Mouse (Mus musculus): ENCODE results near the gene Gstp1.
"Not testable (repeated sequence)": the region's sequence is repeated elsewhere in the genome, so short reads cannot be mapped to it uniquely, and the experiment has no call there.

Gstp1 gene

DNA sequence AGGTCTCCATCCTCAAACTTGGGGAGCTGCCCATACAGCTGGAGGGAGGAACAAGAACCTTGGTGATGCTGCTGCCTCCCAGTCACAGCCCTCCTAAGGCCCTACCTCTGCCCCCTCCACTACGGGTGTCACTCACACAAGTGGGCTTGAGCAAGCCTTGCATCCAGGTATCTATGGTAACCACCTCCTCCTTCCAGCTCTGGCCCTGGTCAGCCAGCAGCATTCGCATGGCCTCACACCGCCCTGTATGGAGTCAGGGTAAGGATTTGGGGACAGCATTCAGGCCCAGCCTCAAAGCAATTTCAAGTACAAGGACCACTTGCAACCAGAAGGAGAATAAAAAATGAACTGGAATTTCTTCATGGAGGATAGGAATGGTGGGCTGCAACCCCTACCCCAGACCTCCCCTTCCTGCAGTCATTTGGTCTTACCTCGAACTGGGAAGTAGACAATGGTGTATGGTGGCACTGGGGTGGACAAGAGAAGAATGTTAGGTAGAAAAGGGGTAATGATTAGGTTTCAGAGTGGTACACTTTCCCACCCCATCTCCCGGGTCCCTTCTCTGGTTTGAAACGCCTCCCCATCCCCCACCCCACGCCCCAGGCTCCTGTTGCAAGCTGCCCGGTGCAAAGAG lies 514 bp downstream of the Gstp1 start:
- DNase-seq (ENCODE audit: low read depth), result not testable (repeated sequence)

DNA sequence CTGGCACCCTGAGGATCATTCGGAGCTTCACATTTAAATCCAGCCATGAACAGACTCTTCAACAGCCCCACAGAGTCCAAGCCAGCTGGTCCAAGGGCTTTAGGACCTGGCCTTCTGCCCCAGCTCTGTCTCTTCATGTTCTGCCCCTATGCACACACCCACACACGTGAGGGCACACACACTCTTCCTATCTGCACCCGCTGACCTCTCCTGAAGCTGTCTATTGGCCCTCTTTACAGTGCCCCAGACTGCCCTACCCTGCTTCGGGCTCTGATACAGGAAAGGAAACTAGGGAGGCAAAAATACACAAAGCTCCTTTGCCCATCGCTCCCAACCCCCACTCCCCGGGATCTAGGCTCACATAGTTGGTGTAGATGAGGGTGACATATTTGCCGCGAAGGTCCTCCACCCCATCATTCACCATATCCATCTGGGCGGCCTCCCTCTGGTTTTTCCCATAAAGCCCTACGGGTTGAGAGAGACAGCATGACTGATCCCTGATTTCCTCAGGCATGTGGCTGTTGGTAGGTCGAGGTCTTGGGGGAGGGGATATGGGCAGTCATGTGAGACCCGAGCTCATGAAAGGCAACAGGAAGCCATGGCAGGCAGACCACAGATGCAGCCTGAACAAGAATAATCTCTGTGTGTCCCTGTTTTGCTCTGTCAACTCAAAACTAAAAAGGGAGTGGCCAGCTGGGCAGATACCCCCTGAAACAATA lies 1.3 kb downstream of the Gstp1 start:
- DNase-seq (ENCODE audit: low read depth), result no peak

DNA sequence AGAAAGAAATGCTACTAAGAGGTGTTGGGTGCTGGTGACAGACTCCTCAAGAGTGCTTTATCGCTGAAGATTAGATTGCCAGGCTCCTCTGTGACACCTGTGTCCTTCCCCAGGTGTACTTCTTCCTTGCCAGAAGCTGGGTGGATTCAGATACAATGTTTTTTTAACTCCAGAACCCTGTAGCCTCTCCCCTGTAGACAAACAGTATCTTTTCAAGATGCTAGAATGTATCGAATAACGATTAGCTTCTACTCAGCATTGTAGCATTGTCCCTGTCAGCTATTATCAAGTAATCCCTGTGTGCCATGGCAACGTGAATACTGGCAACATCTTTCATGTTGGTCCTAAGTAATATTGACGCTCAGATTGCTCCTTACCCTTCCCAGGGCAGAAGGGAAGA lies 4.0 kb downstream of the Gstp1 start:
- no peak for DNase-seq (ENCODE audit: low read depth)

DNA sequence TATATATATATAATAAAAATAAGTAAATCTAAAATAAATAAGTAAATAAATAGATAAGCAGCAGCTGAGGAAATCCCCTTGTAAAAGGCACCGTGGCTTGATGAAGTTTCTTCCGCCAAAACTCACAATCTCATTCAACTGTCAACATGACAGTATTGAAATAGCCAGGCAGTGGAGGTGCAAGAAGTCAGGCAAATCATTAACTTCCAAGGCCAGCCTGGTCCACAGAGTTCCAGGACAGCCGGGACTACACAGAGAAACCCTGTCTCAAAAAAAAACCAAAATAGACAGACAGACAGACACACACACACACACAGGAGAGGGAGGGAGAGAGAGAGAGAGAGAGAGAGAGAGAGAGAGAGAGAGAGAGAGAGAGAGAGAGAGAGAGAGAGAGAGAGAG lies 4.5 kb downstream of the Gstp1 start:
- DNase-seq (ENCODE audit: low read depth), result no peak

DNA sequence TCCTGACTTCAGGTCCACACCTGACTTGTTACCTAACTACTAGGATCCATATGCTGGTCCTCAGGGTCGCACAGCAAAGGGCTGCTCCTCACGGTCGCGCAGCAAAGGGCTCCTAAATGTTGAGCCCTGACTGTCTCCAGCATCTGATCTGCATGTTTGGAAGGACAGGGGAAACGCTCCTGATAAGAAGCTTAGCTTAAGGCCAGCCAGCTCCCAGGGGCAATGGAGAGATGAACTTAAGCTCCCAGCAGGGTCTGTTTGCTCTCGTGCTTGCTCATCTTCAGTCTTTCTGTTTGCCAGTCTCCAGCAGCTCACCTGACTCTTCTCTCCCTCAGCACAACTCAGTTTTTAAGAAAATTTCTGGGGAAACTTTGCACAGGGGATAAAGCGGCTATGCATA lies 5.1 kb downstream of the Gstp1 start:
- no peak for DNase-seq (ENCODE audit: low read depth)

DNA sequence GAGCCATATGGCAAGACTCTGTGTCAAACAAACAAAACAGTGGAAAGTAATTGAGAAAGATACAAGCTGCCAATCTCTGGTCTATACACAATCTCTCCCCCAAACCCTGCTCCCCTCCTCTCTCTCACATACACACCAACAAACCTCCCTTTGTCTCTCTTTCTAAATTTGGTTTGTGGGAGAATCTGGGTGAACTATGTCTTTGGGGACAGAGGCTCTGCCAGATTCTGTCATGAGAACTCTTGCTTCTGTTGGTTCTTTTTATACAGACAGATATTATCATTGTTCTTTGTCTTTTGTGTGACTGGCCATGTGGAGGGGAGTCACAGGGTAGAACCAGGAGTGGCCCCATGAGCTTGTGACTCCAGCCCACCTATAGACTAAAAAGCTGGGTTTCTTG lies 10.2 kb downstream of the Gstp1 start:
- no peak for DNase-seq (ENCODE audit: low read depth)

DNA sequence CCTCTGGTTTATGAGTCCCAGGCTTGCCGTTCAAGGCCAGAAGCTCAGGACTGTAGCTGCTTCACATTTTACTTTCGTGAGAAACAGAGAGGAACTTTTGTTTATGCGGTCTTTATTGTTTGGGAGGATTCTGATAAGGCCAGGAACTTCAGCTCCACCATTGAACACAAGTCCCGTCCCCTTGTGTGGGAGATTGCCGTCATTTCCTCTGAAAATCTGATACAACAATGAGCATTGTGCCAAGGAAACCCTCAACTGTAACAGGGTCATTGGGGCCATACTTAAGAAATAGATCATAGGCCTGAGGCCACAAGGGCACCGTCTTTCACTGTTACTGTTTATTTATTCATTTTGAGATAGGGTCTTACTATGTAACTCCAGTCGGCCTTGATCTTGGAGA lies 14.6 kb downstream of the Gstp1 start:
- DNase-seq (ENCODE audit: low read depth), result no peak

DNA sequence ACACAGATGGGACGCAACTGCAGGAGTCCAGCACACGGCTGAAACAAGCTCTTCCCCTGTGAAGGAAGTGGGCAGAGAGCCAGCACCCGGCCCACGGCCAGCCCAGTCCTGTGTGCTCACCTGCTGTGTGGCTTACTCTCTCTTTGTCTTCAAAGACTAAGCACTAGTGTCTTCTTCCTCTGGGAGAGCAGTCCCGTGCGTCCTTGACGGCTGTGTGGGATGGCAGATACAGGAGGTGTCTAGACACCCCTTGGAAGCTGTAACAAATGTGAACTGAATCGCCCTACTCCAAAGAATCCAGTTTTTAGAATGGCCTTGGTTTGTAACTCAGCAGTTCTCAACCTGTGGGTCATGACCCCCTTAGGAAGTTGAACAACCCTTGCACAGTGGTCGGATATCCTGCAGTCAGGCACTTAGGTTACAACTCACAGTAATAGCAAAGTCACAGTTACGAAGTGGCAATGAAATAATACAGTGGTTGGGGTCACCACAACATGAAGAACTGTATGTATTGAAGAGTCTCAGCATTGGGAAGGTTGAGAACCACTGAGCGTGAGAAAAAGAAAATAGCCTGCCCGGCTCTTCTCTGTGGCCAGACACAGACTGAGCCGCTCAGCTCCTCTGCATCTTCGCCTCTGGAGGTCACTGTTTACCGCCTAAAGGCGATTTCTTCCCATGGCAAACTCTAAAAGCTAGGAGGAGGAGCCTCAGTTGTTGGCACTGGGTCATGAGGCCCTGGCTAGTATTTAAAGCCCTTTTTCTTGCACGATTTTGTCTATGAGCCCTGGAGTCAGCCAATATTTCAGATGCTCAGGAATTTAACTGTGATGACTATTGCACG lies 18.8 kb downstream of the Gstp1 start:
- peak; percentile 73 for DNase-seq (ENCODE audit: low read depth)

DNA sequence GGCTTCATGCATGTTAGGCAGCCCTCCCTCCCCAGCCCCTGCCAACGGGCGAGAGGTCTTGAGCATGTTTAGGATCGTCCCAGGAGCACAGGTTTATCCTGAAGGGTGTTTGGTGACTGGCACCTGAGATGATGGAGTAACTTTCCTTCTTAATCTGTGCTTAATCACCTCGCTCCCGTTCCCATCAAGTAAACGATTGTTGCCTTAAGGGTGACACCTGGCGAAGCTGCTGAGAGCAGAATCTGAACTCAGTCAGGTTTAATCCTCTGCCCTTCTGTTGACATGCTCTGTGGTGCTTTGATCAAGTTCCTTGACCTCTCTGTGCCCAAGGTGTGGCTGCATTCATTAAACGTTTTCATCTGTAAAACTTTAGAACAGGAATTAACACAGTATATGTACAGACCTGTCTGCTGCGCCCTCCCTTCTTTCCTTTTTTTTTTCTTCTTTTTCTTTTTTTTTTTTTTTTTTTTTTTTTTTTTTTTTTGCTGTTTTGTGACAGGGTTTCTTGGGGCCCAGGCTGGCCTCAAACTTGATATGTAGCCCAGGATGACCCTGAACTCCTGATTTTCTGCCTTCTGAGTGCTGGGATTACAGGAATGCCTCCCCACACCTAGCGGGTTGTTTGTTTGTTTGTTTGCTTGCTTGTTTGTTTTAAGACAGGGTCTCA lies 19.7 kb downstream of the Gstp1 start:
- DNase-seq (ENCODE audit: low read depth), result no peak

DNA sequence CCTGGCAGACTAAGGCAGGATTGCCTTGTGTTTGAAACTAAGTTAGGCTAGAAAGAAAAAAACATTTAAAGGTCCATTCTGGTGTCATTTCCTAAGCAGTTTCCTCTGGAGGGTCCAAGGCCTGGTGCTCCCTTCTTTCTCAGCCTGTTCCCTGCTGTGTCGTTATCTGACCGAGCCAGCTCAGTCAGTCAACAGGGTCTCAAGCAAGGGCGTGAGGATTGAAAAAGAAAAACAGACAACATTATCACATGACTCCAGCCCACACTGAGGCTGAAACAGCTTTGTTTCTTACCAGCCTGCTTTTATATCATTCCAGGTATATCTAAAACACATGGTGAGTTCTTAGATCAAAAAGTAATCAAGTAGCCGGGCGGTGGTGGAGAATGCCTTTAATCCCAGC lies 22.1 kb downstream of the Gstp1 start:
- no peak for DNase-seq (ENCODE audit: low read depth)

DNA sequence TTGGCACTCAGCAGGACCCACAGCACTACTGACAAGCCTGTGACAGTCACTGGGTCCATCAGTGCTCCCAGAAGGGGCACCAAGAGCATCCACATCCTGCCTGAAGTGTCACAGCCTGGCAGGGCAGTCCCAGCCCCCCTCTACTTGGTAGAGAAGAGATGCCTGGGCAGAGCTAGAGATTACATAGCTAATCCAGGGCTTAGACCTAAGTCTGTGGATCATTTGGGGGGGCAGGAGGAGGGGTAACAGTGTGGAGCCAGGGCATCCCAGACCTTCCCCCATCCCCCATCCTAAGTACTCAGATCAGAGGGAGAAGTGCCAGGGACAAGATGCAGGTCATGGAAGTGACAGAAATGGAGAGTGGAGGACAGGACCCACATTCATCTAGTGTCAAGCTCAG lies 23.0 kb downstream of the Gstp1 start:
- DNase-seq (ENCODE audit: low read depth), result no peak

DNA sequence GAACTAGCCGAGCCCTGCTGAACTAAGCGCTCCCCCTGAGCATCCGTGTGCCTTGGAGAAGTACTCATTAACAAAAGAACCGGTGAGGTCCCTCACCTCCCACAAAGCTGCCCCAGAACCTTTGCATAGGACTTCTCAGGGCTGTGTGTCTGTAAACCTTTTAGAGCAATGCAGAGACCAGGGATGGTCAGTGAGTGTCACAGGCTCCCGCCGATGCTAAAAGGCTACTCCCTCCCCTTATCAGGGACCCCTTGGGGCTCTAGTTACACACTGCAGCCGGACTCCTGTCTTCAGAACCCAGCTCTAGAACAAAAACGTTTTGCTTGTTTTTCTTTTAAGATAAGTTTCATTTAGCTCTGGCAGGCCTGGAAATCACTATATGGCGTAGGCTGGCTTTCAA lies 24.7 kb downstream of the Gstp1 start:
- DNase-seq (ENCODE audit: low read depth), result no peak

DNA sequence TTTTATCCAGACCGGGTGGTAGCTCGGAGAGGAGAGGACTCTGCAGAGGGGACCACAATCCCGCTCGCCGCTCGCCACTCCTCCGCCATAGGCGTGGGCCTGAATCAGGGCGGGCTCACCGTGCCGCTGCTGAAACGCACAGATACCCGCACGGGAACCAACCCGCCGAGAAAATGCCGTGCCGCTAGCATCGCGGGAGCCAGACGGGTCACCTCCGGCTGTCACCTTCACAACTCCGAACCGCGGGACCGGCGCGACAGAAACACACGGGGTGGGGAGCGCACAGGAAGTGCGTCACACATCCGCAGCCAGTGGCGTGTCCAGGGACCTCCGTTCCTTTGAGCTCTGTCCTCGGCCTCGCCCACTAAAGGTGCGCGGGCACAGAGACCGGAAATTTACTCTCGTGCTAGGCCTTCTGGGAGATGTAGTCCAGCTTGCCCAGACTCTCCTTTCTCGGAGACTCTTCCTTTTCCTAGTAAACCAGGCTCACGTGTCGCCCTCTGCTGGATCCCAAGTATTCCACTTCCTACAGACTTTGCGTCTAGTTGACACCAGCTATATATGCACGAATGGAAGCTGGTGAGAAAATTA lies 25.3 kb downstream of the Gstp1 start, which contains the start of gene Ndufv1:
Gene Ndufv1 (minus strand): TSS at position 375 of the 591 bp plus-strand sequence.
- DNase-seq (ENCODE audit: low read depth), result peak; percentile 99

DNA sequence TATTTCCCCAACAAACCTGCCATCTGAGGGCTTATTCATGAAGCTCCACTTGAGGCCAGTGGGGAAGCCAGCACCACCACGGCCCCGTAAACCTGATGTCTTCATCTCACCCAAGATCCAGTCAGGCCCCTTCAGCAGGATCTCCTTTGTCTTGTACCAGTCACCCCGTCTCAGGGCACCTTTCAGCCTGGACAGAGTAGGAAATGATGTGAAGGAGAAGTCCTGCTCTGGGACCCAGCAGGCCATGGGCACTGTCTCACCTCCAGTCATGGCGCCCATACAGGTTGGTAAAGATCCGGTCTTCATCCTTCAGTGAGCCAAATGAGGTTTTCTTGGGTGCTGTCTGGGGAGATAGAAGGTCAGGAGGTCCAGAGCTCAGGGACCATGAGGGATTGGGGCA lies 26.7 kb downstream of the Gstp1 start:
- no peak for DNase-seq (ENCODE audit: low read depth)

DNA sequence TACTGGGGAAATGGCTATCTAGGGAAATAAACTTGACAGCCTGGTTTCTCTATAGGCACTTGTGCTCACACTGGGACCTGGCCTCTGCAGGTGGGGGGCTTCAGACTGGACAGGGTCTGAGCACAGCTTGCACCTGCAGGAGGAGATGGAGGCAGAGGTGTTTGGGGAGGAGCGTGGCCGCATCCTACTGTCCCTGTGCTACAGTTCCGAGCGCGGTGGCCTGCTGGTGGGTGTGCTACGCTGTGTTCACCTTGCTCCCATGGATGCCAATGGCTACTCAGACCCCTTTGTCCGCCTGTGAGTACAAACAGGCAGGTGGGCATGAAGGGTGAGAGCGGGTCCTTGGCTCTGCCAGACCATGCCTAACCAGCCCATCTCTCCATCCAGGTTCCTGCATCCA lies 31.8 kb downstream of the Gstp1 start:
- DNase-seq (ENCODE audit: low read depth), result no peak

DNA sequence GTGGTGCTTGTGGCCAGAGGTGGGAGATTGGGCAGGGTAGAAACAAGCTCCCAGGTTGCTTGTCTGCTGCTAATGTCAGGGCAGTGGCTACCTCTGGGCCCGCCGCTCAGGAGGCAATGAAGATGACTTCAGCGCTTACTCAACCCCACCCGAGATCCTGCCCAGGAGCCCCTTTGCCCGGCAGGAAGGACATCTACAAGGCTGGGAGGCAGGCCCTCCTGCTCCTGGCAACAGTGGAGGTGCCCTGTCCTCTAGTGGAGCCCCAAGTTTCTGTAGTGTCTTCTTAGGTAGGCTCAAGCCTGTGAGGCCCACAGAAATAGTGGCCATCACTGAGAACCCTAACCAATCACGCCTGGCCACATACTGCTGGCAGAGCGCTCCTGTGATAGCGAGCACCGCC lies 32.7 kb downstream of the Gstp1 start:
- no peak for DNase-seq (ENCODE audit: low read depth)

DNA sequence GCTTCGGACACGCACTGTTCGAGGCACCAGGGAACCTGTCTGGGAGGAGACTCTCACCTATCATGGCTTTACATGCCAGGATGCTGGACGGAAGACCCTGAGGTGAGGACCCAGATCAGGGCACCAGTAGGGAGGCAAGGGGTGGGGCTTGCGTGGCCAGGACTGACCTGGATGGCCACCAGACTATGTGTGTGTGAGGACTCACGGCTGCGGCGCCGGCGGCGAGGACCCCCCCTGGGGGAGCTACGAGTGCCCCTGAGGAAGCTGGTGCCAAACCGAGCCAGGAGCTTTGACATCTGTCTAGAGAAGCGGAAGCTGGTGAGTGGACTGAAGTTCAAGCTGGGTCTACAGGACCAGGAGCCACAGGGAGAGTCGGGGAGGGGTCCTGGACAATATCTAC lies 33.5 kb downstream of the Gstp1 start:
- DNase-seq (ENCODE audit: low read depth), result no peak

DNA sequence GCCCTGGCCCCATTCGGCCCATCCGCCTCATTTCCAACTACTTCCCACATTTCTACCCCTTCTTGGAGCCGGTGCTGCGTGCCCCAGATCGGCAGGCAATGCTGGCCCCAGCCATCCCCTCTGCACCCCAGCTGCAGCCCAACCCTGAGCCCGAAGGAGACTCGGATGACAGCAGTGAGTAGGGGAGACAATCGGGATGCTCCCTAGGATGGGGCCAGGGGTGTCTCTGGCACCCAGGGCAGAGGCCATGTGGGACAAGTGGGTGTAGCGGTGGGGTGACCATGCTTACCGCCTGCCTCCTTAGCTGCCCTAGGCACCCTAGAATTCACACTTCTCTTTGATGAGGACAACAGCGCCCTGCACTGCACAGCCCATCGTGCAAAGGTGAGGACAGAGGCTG lies 34.1 kb downstream of the Gstp1 start:
- DNase-seq (ENCODE audit: low read depth), result no peak

DNA sequence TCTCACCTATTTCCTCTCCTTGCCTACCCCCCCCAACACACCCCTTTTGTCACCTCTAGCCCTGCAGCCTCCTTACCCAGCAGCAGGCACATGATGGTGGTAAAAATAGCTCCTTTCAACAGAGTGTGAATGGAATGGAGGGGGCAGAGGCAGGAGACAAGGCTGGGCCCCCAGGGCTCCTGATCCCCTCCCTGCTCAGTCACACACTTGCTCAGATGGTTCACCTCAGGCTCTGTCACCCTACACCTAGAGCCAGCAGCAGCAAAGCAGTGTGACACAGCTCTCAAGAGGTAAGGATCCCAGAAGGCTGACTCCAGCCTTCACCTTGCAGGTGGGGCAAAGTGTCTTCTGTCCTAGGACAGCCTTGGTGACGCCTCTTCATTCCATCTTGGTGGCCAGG lies 34.7 kb downstream of the Gstp1 start, which contains the start of gene Doc2g:
Gene Doc2g (plus strand): TSS at position 202 of the 400 bp plus-strand sequence.
- no peak for DNase-seq (ENCODE audit: low read depth)

DNA sequence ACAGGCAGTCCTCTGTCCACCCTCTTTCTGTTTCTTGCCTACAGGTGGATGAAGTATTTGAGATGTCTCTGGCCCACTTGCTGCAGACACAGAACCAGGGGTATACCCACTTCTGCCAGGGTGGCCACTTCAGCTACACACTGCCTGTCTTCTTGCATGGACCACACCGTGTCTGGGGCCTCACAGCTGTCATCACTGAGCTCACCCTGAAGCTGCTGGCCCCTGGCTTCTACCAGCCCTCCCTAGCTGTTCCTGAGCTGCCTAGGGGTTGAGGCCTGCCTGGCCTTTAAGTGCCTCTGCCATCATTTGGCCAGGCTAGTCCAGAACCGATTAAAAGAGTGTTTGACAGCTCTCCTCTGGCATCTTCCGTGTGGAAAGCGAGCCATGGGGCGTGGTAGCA lies 36.0 kb downstream of the Gstp1 start:
- no peak for DNase-seq (ENCODE audit: low read depth)

DNA sequence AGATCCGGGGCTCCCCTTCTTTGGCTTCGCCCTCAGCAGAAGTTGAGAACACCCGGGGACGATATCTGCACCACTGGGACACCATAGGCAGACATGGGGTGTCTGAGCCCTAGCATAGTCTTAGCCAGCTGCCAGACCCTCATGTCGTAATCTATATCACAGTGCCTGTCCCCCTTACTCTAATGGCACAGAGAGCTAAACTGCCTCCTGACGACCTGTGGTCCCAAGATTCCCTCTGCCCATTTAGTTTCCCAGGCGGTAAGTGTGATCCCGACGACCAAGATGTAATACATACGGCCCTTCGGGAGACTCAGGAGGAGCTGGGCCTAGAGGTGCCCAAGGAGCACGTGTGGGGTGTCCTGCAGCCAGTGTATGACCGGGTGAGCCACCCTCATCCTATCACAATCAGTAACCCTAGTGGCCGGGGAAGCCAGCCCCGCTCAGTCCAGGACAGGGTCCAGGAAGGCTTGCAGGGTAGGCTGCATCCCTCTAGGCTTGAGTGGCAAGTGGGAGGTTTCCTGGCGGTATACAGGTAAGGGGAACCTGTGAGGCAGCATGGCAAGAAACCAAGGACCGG lies 36.7 kb downstream of the Gstp1 start:
- DNase-seq (ENCODE audit: low read depth), result no peak
